Mouse (Mus musculus): ENCODE results near the gene Iah1. TPM values are rescaled to one million over a fixed set of nuclear protein-coding genes. Genes with fewer than 3 reads are reported as not detected.

Gene Iah1
- polyA plus RNA-seq, 1 experiment from 2014 or later = 55.8 TPM

- no peak overlapping the region for H3K4me3 ChIP-seq (ENCODE audit: low read depth, low read length)
- WGBS (ENCODE audit: insufficient replicate concordance) = 81% methylated on average over 3 of the region's 3 CpGs
- no peak overlapping the region for H3K27ac ChIP-seq (ENCODE audit: low read length)
- no peak overlapping the region for H3K4me2 ChIP-seq (ENCODE audit: low read depth, low read length)
- H3K27me3 ChIP-seq (ENCODE audit: control insufficient read depth, insufficient read depth, low read depth, low read length) = no peaks in the 10 kb centered on the region
- peaks cover 16% of the 10 kb centered on the region for H3K36me3 ChIP-seq (ENCODE audit: control insufficient read depth, insufficient read depth)
- no peak overlapping the region for H3K9ac ChIP-seq (ENCODE audit: low read depth, low read length)
- no peak for ATAC-seq (ENCODE audit: low read depth)
- no peaks in the 10 kb centered on the region for H3K9me3 ChIP-seq (replicated peaks; ENCODE audit: control insufficient read depth, low read length)
- H3K4me1 ChIP-seq (ENCODE audit: control insufficient read depth, low read depth, low read length) = no peaks in the 10 kb centered on the region
These were observed 10.1 kb downstream of the Iah1 start for GRCm38 (mm10) chr12:21326325-21326724.

DNA sequence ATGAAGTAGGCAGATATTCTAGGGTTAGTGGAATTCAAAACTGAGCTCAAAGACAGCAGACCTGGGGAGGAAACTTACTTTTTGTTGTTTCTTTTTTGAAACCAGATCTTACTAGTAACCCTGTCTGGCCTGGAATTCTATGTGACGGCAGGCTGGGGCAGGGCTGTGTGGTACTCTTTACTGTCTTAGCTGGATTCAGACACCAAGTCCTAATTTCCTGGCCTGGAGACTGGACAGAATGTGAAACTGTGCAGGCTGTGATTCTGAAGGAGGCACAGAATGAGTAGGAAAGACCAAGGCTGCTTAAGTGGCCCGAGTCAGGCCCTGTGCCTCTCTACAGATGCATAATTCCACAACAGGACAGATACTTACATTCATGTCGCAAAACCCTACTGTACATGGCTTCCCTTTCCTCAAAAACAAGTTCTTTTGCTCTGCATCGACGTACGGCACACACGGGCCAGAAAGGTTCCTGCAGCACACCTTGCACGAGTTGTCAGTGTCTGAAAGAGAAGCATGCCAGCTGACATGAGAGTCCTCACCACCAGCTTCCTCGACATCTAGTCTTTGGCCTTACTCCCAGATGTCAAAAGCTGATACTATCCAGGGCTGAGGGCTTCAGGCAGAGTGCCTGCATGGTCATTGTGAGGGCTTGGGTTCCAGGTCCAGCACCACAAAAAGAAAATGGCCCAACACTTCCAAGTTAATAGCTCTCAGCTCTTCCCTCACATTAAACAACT lies 13.6 kb downstream of the Iah1 start:
- Histone ChIP-seq H3K9ac (ENCODE audit: low read depth, low read length) (no peak overlapping the region), H3K9me3 (replicated peaks; ENCODE audit: control insufficient read depth, low read length) (no peaks in the 10 kb centered on the region), H3K27ac (ENCODE audit: low read length) (no peak overlapping the region), H3K4me3 (ENCODE audit: low read depth, low read length) (no peak overlapping the region), H3K36me3 (ENCODE audit: control insufficient read depth, insufficient read depth) (peaks cover 20% of the 10 kb centered on the region), H3K4me1 (ENCODE audit: control insufficient read depth, low read depth, low read length) (no peaks in the 10 kb centered on the region), H3K27me3 (ENCODE audit: control insufficient read depth, insufficient read depth, low read depth, low read length) (no peaks in the 10 kb centered on the region), H3K4me2 (ENCODE audit: low read depth, low read length) (no peak overlapping the region)
- WGBS (ENCODE audit: insufficient replicate concordance) = 69% methylated on average over 9 of the region's 9 CpGs
- no peak for ATAC-seq (ENCODE audit: low read depth)

DNA sequence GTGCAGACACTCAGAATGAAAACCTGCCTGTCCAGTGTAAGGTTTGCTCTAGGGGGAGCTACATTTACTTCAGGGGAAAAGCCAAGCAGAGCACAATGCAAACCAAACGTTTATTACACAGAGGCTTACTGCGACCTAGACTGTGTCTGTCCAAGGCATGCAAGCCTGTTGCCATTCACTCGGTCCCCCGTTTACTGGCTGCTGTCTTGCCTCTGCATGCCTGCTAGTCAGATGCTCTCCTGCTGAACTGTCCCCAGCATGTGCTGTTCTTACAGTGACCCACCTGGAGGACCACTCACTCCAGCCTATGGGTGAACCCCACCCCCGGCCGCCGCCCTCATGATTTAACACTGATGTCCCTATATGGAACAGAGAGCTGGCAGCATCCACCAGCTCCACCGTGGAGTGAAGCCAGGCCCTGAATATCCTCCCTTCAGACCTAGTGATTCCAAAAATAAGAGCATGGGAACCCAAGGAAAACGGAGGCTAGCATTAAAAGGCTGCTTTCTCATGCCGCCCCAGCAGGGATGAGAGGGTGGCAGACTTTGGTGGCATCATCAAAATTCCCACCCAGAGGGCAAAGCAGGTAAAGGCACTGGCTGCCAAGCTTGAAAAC lies 14.9 kb downstream of the Iah1 start:
- Histone ChIP-seq H3K9ac (ENCODE audit: low read depth, low read length) (no peak overlapping the region), H3K4me1 (ENCODE audit: control insufficient read depth, low read depth, low read length) (no peaks in the 10 kb centered on the region), H3K9me3 (replicated peaks; ENCODE audit: control insufficient read depth, low read length) (no peaks in the 10 kb centered on the region), H3K36me3 (ENCODE audit: control insufficient read depth, insufficient read depth) (peaks cover 16% of the 10 kb centered on the region), H3K4me2 (ENCODE audit: low read depth, low read length) (no peak overlapping the region), H3K27me3 (ENCODE audit: control insufficient read depth, insufficient read depth, low read depth, low read length) (no peaks in the 10 kb centered on the region), H3K27ac (ENCODE audit: low read length) (no peak overlapping the region), H3K4me3 (ENCODE audit: low read depth, low read length) (no peak overlapping the region)
- ATAC-seq (ENCODE audit: low read depth) = no peak
- 82% methylated on average over 10 of the region's 10 CpGs for WGBS (ENCODE audit: insufficient replicate concordance)

- H3K9me3 ChIP-seq (replicated peaks; ENCODE audit: control insufficient read depth, low read length) = no peaks in the 10 kb centered on the region
- H3K4me1 ChIP-seq (ENCODE audit: control insufficient read depth, low read depth, low read length) = no peaks in the 10 kb centered on the region
- no peak overlapping the region for H3K4me2 ChIP-seq (ENCODE audit: low read depth, low read length)
- 82% methylated on average over 6 of the region's 6 CpGs for WGBS (ENCODE audit: insufficient replicate concordance)
- no peak overlapping the region for H3K9ac ChIP-seq (ENCODE audit: low read depth, low read length)
- no peaks in the 10 kb centered on the region for H3K27me3 ChIP-seq (ENCODE audit: control insufficient read depth, insufficient read depth, low read depth, low read length)
- no peak for ATAC-seq (ENCODE audit: low read depth)
- peaks cover 18% of the 10 kb centered on the region for H3K36me3 ChIP-seq (ENCODE audit: control insufficient read depth, insufficient read depth)
- no peak overlapping the region for H3K27ac ChIP-seq (ENCODE audit: low read length)
- no peak overlapping the region for H3K4me3 ChIP-seq (ENCODE audit: low read depth, low read length)
These were observed 15.5 kb downstream of the Iah1 start for GRCm38 (mm10) chr12:21331711-21332110.

- H3K4me2 ChIP-seq (ENCODE audit: low read depth, low read length) = no peak overlapping the region
- H3K9ac ChIP-seq (ENCODE audit: low read depth, low read length) = no peak overlapping the region
- H3K4me3 ChIP-seq (ENCODE audit: low read depth, low read length) = no peak overlapping the region
- 89% methylated on average over 7 of the region's 7 CpGs for WGBS (ENCODE audit: insufficient replicate concordance)
- H3K27ac ChIP-seq (ENCODE audit: low read length) = no peak overlapping the region
- no peaks in the 10 kb centered on the region for H3K4me1 ChIP-seq (ENCODE audit: control insufficient read depth, low read depth, low read length)
- H3K27me3 ChIP-seq (ENCODE audit: control insufficient read depth, insufficient read depth, low read depth, low read length) = no peaks in the 10 kb centered on the region
- no peak for ATAC-seq (ENCODE audit: low read depth)
- peaks cover 15% of the 10 kb centered on the region for H3K36me3 ChIP-seq (ENCODE audit: control insufficient read depth, insufficient read depth)
- no peaks in the 10 kb centered on the region for H3K9me3 ChIP-seq (replicated peaks; ENCODE audit: control insufficient read depth, low read length)
These were observed 16.8 kb downstream of the Iah1 start for GRCm38 (mm10) chr12:21333021-21333420.

GRCm38 (mm10) chr12:21333766-21334165 lies 17.6 kb downstream of the Iah1 start:
- no peak overlapping the region for H3K4me2 ChIP-seq (ENCODE audit: low read depth, low read length)
- H3K4me1 ChIP-seq (ENCODE audit: control insufficient read depth, low read depth, low read length) = no peaks in the 10 kb centered on the region
- no peak for ATAC-seq (ENCODE audit: low read depth)
- H3K9ac ChIP-seq (ENCODE audit: low read depth, low read length) = no peak overlapping the region
- H3K9me3 ChIP-seq (replicated peaks; ENCODE audit: control insufficient read depth, low read length) = no peaks in the 10 kb centered on the region
- H3K36me3 ChIP-seq (ENCODE audit: control insufficient read depth, insufficient read depth) = peaks cover 14% of the 10 kb centered on the region
- WGBS (ENCODE audit: insufficient replicate concordance) = 80% methylated on average over 5 of the region's 5 CpGs
- H3K4me3 ChIP-seq (ENCODE audit: low read depth, low read length) = no peak overlapping the region
- no peak overlapping the region for H3K27ac ChIP-seq (ENCODE audit: low read length)
- no peaks in the 10 kb centered on the region for H3K27me3 ChIP-seq (ENCODE audit: control insufficient read depth, insufficient read depth, low read depth, low read length)

- Histone ChIP-seq H3K9me3 (replicated peaks; ENCODE audit: control insufficient read depth, low read length) (no peaks in the 10 kb centered on the region), H3K27ac (ENCODE audit: low read length) (no peak overlapping the region), H3K36me3 (ENCODE audit: control insufficient read depth, insufficient read depth) (peaks cover 25% of the 10 kb centered on the region), H3K9ac (ENCODE audit: low read depth, low read length) (no peak overlapping the region), H3K27me3 (ENCODE audit: control insufficient read depth, insufficient read depth, low read depth, low read length) (no peaks in the 10 kb centered on the region), H3K4me2 (ENCODE audit: low read depth, low read length) (no peak overlapping the region), H3K4me1 (ENCODE audit: control insufficient read depth, low read depth, low read length) (no peaks in the 10 kb centered on the region), H3K4me3 (ENCODE audit: low read depth, low read length) (no peak overlapping the region)
- WGBS (ENCODE audit: insufficient replicate concordance) = 71% methylated on average over 7 of the region's 7 CpGs
- no peak for ATAC-seq (ENCODE audit: low read depth)
These were observed 19.7 kb downstream of the Iah1 start for GRCm38 (mm10) chr12:21335869-21336268.

GRCm38 (mm10) chr12:21337171-21337570 lies 21.0 kb downstream of the Iah1 start:
- no peak for ATAC-seq (ENCODE audit: low read depth)
- Histone ChIP-seq H3K4me2 (ENCODE audit: low read depth, low read length) (no peak overlapping the region), H3K9me3 (replicated peaks; ENCODE audit: control insufficient read depth, low read length) (no peaks in the 10 kb centered on the region), H3K36me3 (ENCODE audit: control insufficient read depth, insufficient read depth) (peaks cover 25% of the 10 kb centered on the region), H3K9ac (ENCODE audit: low read depth, low read length) (no peak overlapping the region), H3K27ac (ENCODE audit: low read length) (no peak overlapping the region), H3K4me1 (ENCODE audit: control insufficient read depth, low read depth, low read length) (no peaks in the 10 kb centered on the region), H3K27me3 (ENCODE audit: control insufficient read depth, insufficient read depth, low read depth, low read length) (no peaks in the 10 kb centered on the region), H3K4me3 (ENCODE audit: low read depth, low read length) (no peak overlapping the region)
- WGBS (ENCODE audit: insufficient replicate concordance) = 81% methylated on average over 5 of the region's 5 CpGs

DNA sequence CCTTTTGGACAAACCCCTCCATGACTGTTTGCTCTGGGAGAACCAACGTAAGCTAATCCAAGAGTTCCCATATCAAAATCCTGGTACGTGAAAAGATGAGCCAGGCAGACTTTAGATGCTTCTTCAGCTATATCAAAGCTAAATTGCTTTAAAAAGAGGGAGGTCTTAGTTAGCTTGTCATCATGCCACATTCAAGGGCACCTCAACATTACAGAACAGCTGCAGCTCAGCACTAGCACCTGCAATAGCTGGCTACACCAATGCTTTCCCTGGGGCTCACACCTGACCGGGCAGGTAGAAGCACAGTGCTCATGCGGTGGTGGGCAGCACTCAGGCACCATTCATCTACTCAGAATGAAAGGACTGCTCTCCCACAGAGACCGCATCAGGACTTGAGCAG lies 24.5 kb downstream of the Iah1 start:
- no peak for ATAC-seq (ENCODE audit: low read depth)
- WGBS (ENCODE audit: insufficient replicate concordance) = 87% methylated on average over 5 of the region's 5 CpGs

More for the DNA sequence above, 24.5 kb downstream of the Iah1 start:
- H3K4me2 ChIP-seq (ENCODE audit: low read depth, low read length) = no peak overlapping the region
- H3K4me1 ChIP-seq (ENCODE audit: control insufficient read depth, low read depth, low read length) = no peaks in the 10 kb centered on the region
- H3K9ac ChIP-seq (ENCODE audit: low read depth, low read length) = no peak overlapping the region
- H3K27me3 ChIP-seq (ENCODE audit: control insufficient read depth, insufficient read depth, low read depth, low read length) = no peaks in the 10 kb centered on the region
- H3K36me3 ChIP-seq (ENCODE audit: control insufficient read depth, insufficient read depth) = peaks cover 22% of the 10 kb centered on the region
- H3K9me3 ChIP-seq (replicated peaks; ENCODE audit: control insufficient read depth, low read length) = no peaks in the 10 kb centered on the region
- no peak overlapping the region for H3K4me3 ChIP-seq (ENCODE audit: low read depth, low read length)
- no peak overlapping the region for H3K27ac ChIP-seq (ENCODE audit: low read length)
